Mouse (Mus musculus): Measurements from ENCODE around the gene Mrgpra1.

DNA sequence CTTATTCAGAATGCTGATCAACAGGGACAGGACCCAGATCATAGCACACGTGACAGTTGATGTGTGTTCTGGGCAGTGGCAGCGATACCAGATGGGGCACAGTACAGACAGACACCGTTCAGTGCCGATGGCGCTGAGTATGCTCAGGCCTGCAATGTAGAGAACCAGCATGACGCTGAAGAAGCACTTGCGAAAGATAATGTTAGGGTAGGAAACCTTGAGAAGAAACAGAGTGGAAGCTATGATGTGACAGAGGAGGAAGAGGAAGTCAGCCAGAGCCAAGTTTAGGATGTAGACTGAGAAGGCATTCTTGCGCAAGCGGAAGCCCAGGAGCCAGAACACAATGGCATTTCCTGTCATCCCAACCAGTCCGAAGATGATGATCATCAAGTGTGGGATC, 44.2 kb downstream of the Mrgpra1 start:
- TF ChIP-seq CTCF (IDR thresholded peaks at IDR 0.05; ENCODE audit: extremely low read depth, insufficient read length, insufficient replicate concordance, low read depth, low read length): no peak
- no peak for TF ChIP-seq POLR2A (IDR thresholded peaks at IDR 0.05; ENCODE audit: low read depth, low read length)
